Mouse (Mus musculus): ENCODE results near the gene Marco. TPM values are rescaled to one million over a fixed set of nuclear protein-coding genes. Genes with fewer than 3 reads are reported as not detected.

Gene Marco
- polyA plus RNA-seq, 1 experiment from 2014 or later, result 1.1 TPM

- Histone ChIP-seq H3K27me3 (replicated peaks) (no peaks in the 10 kb centered on the region), H3K4me3 (replicated peaks) (no peak overlapping the region), H3K36me3 (no peaks in the 10 kb centered on the region), H3K4me2 (no peak overlapping the region), H3K27ac (no peak overlapping the region), H3K4me1 (no peaks in the 10 kb centered on the region), H3K9ac (no peak overlapping the region), H3K9me3 (no peaks in the 10 kb centered on the region)
- no peak for ATAC-seq (ENCODE audit: insufficient read depth, low FRiP score, low read depth)
- 75% methylated on average over 4 of the region's 4 CpGs for WGBS
Observed at GRCm38 (mm10) chr1:120498036-120498435, 6.8 kb downstream of the Marco start.

- H3K4me1 ChIP-seq, result no peaks in the 10 kb centered on the region
- ATAC-seq (ENCODE audit: insufficient read depth, low FRiP score, low read depth), result no peak
- H3K9me3 ChIP-seq, result no peaks in the 10 kb centered on the region
- WGBS, result 10% methylated on average over 5 of the region's 5 CpGs
- no peak overlapping the region for H3K27ac ChIP-seq
- no peak overlapping the region for H3K4me2 ChIP-seq
- H3K27me3 ChIP-seq (replicated peaks), result no peaks in the 10 kb centered on the region
- H3K9ac ChIP-seq, result no peak overlapping the region
- no peaks in the 10 kb centered on the region for H3K36me3 ChIP-seq
- no peak overlapping the region for H3K4me3 ChIP-seq (replicated peaks)
Observed at GRCm38 (mm10) chr1:120480937-120481336, 23.9 kb downstream of the Marco start.

GRCm38 (mm10) chr1:120474825-120475224 lies 30.0 kb downstream of the Marco start:
- Histone ChIP-seq H3K4me3 (replicated peaks) (no peak overlapping the region), H3K9ac (no peak overlapping the region), H3K9me3 (no peaks in the 10 kb centered on the region), H3K27me3 (replicated peaks) (no peaks in the 10 kb centered on the region), H3K4me1 (no peaks in the 10 kb centered on the region), H3K4me2 (no peak overlapping the region), H3K27ac (no peak overlapping the region), H3K36me3 (no peaks in the 10 kb centered on the region)
- no peak for ATAC-seq (ENCODE audit: insufficient read depth, low FRiP score, low read depth)
- WGBS, result 42% methylated on average over 4 of the region's 4 CpGs

- ATAC-seq (ENCODE audit: insufficient read depth, low FRiP score, low read depth), result no peak
- 8% methylated on average over 15 of the region's 15 CpGs for WGBS
- H3K4me1 ChIP-seq, result no peaks in the 10 kb centered on the region
Observed at GRCm38 (mm10) chr1:120468891-120469290, 35.9 kb downstream of the Marco start.

GRCm38 (mm10) chr1:120467323-120467722 lies 37.5 kb downstream of the Marco start:
- ATAC-seq (ENCODE audit: insufficient read depth, low FRiP score, low read depth), result no peak
- Histone ChIP-seq H3K9ac (no peak overlapping the region), H3K4me1 (no peaks in the 10 kb centered on the region), H3K4me2 (no peak overlapping the region), H3K27ac (no peak overlapping the region), H3K36me3 (no peaks in the 10 kb centered on the region), H3K27me3 (replicated peaks) (no peaks in the 10 kb centered on the region), H3K4me3 (replicated peaks) (no peak overlapping the region), H3K9me3 (no peaks in the 10 kb centered on the region)
- 84% methylated on average over 2 of the region's 2 CpGs for WGBS

More at GRCm38 (mm10) chr1:120468891-120469290, 35.9 kb downstream of the Marco start:
- Histone ChIP-seq H3K27me3 (replicated peaks) (no peaks in the 10 kb centered on the region), H3K36me3 (no peaks in the 10 kb centered on the region), H3K4me2 (no peak overlapping the region), H3K9ac (no peak overlapping the region), H3K4me3 (replicated peaks) (no peak overlapping the region), H3K27ac (no peak overlapping the region), H3K9me3 (no peaks in the 10 kb centered on the region)

- H3K4me2 ChIP-seq, result no peak overlapping the region
- 13% methylated on average over 7 of the region's 7 CpGs for WGBS
- H3K27ac ChIP-seq, result no peak overlapping the region
- H3K9ac ChIP-seq, result no peak overlapping the region
- no peak for ATAC-seq (ENCODE audit: insufficient read depth, low FRiP score, low read depth)
- H3K4me3 ChIP-seq (replicated peaks), result no peak overlapping the region
- no peaks in the 10 kb centered on the region for H3K36me3 ChIP-seq
- H3K9me3 ChIP-seq, result no peaks in the 10 kb centered on the region
- no peaks in the 10 kb centered on the region for H3K27me3 ChIP-seq (replicated peaks)
- no peaks in the 10 kb centered on the region for H3K4me1 ChIP-seq
Observed at GRCm38 (mm10) chr1:120466751-120467150, 38.1 kb downstream of the Marco start.

- 65% methylated on average over 6 of the region's 6 CpGs for WGBS
- H3K27ac ChIP-seq, result no peak overlapping the region
- ATAC-seq (ENCODE audit: insufficient read depth, low FRiP score, low read depth), result no peak
Observed at GRCm38 (mm10) chr1:120459032-120459431, 45.8 kb downstream of the Marco start.

GRCm38 (mm10) chr1:120458524-120458923 lies 46.3 kb downstream of the Marco start:
- no peak overlapping the region for H3K27ac ChIP-seq
- H3K9me3 ChIP-seq, result no peaks in the 10 kb centered on the region
- H3K9ac ChIP-seq, result no peak overlapping the region
- WGBS, result 32% methylated on average over 5 of the region's 5 CpGs
- H3K27me3 ChIP-seq (replicated peaks), result no peaks in the 10 kb centered on the region
- H3K4me1 ChIP-seq, result no peaks in the 10 kb centered on the region
- H3K36me3 ChIP-seq, result no peaks in the 10 kb centered on the region
- ATAC-seq (ENCODE audit: insufficient read depth, low FRiP score, low read depth), result no peak
- H3K4me2 ChIP-seq, result no peak overlapping the region
- H3K4me3 ChIP-seq (replicated peaks), result no peak overlapping the region

More at GRCm38 (mm10) chr1:120459032-120459431, 45.8 kb downstream of the Marco start:
- Histone ChIP-seq H3K4me3 (replicated peaks) (no peak overlapping the region), H3K36me3 (no peaks in the 10 kb centered on the region), H3K9me3 (no peaks in the 10 kb centered on the region), H3K9ac (no peak overlapping the region), H3K4me2 (no peak overlapping the region), H3K4me1 (no peaks in the 10 kb centered on the region), H3K27me3 (replicated peaks) (no peaks in the 10 kb centered on the region)

GRCm38 (mm10) chr1:120451486-120452270 lies 53.1 kb downstream of the Marco start:
- Histone ChIP-seq H3K4me3 (replicated peaks) (no peak overlapping the region), H3K27ac (no peak overlapping the region), H3K27me3 (replicated peaks) (no peaks in the 10 kb centered on the region), H3K36me3 (no peaks in the 10 kb centered on the region), H3K4me2 (no peak overlapping the region), H3K4me1 (no peaks in the 10 kb centered on the region), H3K9me3 (no peaks in the 10 kb centered on the region), H3K9ac (no peak overlapping the region)
- WGBS, result 77% methylated on average over 9 of the region's 9 CpGs
- ATAC-seq (ENCODE audit: insufficient read depth, low FRiP score, low read depth), result no peak

- 62% methylated on average over 2 of the region's 2 CpGs for WGBS
- ATAC-seq (ENCODE audit: insufficient read depth, low FRiP score, low read depth), result no peak
- H3K9me3 ChIP-seq, result no peaks in the 10 kb centered on the region
- H3K36me3 ChIP-seq, result no peaks in the 10 kb centered on the region
- H3K27ac ChIP-seq, result no peak overlapping the region
- H3K4me2 ChIP-seq, result no peak overlapping the region
- H3K4me3 ChIP-seq (replicated peaks), result no peak overlapping the region
- no peaks in the 10 kb centered on the region for H3K27me3 ChIP-seq (replicated peaks)
- no peaks in the 10 kb centered on the region for H3K4me1 ChIP-seq
- H3K9ac ChIP-seq, result no peak overlapping the region
Observed at GRCm38 (mm10) chr1:120449662-120450061, 55.2 kb downstream of the Marco start.

GRCm38 (mm10) chr1:120443228-120443639 lies 61.6 kb downstream of the Marco start:
- no peak for ATAC-seq (ENCODE audit: insufficient read depth, low FRiP score, low read depth)
- Histone ChIP-seq H3K4me2 (no peak overlapping the region), H3K9ac (no peak overlapping the region), H3K27ac (no peak overlapping the region), H3K4me3 (replicated peaks) (no peak overlapping the region), H3K27me3 (replicated peaks) (no peaks in the 10 kb centered on the region), H3K9me3 (no peaks in the 10 kb centered on the region), H3K4me1 (no peaks in the 10 kb centered on the region), H3K36me3 (no peaks in the 10 kb centered on the region)
- WGBS, result 58% methylated on average over 3 of the region's 3 CpGs

GRCm38 (mm10) chr1:120441587-120441986 lies 63.2 kb downstream of the Marco start:
- Histone ChIP-seq H3K4me3 (replicated peaks) (no peak overlapping the region), H3K9me3 (no peaks in the 10 kb centered on the region), H3K4me1 (no peaks in the 10 kb centered on the region), H3K27me3 (replicated peaks) (no peaks in the 10 kb centered on the region), H3K9ac (no peak overlapping the region), H3K27ac (no peak overlapping the region), H3K4me2 (no peak overlapping the region), H3K36me3 (no peaks in the 10 kb centered on the region)
- ATAC-seq (ENCODE audit: insufficient read depth, low FRiP score, low read depth), result no peak
- 36% methylated on average over 2 of the region's 2 CpGs for WGBS
